Mouse (Mus musculus): ENCODE results near the gene Pex26. TPM values are rescaled to one million over a fixed set of nuclear protein-coding genes. Genes with fewer than 3 reads are reported as not detected.

The Pex26 gene
- total RNA-seq, 2 experiments from 2014 or later, result 13.4 TPM

DNA sequence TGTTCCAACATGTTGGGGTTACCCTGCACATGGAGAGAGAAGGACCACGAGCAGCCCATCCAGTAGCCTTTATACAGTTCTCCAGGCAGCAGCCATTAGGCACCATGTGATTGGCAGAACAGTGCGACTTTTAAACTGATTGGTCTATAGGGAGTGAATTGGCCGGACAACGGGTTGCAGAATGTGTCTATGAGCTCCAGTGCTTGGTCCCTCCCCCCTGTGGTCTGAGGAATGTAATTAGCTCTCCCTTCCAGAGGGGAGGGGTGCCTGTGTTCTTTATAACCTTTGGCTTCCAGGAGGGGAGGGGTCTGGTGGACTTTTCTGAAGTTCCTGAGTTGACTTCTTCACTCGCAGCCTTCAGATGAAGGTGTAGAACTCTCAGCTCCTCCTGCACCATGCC is 18.6 kb downstream of the Pex26 start:
- no peak for DNase-seq (ENCODE audit: low spot score in 2 of 2)

DNA sequence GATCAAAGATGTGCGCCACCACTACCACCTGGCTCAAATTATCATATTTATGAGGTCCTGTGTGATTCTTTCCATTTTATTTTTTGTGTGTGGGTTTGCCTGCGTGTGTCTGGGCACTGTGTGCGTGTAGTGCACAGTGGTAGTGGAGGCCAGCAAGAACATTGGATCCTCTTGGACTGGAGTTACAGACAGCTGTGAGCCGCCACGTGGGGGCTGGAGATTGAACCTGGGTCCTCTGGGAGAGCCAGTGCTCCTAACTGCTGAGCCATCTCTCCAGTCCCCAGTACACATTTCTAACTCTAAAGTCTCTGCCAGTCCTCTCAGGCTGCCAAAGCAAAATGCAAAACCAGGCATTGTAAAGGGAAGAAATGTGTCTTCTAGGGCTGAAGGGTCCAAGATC is 23.0 kb downstream of the Pex26 start:
- no peak for DNase-seq (ENCODE audit: low spot score in 2 of 2)

DNA sequence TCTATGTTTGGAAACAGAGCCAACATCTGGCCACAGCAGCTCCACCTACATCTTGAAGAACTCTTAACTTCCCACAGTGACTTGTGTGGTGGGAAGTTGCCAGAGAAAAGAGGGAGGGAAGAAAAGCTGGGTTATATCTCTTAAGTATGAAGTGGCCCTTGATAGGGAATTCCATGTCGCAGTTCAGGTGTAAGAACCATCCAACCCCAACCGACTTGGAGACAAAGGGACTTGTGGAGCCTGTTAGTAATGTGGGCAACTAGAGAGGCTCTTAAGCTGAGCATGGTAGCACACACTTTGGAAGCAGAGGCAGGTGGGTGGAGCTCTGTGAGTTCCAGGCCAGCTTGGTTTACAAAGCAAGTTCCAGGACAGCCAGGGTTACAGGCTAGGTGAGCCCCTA is 26.1 kb downstream of the Pex26 start:
- no peak for DNase-seq (ENCODE audit: low spot score in 2 of 2)

DNA sequence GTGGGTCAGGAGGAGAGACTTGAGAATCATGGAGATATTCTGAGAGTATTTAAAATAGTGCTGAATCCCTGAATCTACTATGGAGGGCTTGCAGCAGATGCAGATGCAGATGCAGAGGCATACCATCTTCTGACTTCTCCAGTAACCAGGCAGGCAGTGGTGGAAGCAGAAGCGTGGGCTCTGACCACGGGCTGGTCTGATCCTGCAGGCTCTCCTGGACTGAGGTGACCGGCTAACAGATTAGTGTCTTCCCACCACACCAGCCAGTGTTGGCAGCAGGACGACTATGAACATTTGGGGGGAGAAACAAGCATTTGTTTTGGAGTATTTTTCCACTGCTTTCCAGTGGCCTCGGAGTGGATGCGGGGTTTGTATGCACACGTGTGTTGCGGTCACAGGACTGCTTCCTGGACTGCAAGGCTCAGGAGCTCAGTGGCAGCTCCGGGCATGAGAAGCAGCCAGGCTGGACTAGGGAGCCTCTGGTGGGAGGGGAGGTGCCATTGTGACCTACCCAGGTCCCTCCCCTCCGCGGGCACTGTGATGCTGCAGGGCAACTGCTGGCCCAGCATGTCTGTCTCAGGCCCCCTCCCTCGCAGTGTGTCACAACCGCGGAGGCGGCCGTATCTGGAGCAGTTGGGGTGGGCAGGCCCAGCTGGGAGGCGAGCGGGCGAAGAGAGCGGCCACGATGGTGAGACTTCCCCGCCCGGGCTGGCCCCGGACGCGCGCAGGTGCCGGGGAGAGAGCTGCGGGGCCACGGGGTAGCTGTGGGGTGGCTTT is 26.9 kb downstream of the Pex26 start, which contains the start of gene Tuba8:
TSS of gene Tuba8 (plus strand) at position 548 of the 777 bp plus-strand sequence.
- DNase-seq (ENCODE audit: low spot score in 2 of 2), result peak in 1 of 2 experiments; percentile 40

DNA sequence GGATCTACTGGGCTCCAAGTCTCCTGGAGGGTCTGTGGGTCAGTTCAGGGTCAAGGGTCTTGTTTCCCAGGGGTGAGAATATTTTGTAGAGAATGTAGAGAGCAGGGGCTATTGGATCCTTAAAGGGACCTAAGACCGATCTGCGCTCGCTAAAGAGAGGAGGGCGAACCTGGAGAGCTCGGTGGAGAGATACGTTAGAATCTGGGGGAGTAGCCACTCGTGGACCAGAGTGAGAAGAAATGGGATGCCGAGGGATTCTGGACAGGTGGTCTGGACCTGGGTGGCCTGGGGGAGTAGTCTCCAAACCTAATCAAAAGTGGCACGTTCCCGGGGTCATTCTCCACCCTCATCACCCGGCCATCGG is 27.4 kb downstream of the Pex26 start:
- no peak for DNase-seq (ENCODE audit: low spot score in 2 of 2)

DNA sequence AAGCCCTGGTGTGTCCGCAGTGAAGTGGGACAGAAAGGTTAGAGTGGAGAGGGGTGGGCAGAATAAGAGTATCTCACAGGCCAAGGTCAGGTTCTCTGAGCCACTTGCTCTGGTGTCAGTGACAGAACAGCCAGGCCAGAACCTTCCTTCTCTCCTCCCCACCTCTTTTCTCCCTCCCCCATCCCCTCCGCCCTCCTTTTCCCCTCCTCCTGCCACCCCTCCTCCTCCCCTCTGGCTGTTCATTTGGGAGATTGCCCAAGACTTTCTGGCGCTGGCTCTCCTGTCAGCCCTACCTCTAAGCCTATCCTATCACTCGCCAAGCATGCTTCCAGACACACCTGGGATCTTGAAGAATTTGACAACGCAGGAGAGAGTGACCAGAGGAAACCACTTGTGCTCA is 28.3 kb downstream of the Pex26 start:
- DNase-seq (ENCODE audit: low spot score in 2 of 2), result no peak

DNA sequence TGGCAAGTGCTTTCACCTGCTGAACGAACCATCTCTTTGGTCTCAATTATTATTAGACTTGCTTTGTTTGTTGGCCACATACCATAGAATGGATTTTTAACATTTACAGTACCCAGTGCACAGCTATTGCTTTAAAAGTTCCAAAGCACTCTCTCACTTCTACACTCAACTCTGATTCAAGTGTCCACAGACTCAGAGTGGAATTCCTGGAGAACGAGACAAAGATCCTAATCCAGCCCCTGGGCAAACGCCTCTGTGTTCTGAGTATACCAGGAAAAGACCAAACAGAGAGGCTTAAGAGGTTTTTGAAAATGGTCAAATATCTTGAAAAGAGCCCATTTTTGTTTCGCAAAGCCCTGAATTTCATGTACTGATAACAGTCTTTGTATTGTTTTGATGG is 29.5 kb downstream of the Pex26 start:
- DNase-seq (ENCODE audit: low spot score in 2 of 2), result no peak

DNA sequence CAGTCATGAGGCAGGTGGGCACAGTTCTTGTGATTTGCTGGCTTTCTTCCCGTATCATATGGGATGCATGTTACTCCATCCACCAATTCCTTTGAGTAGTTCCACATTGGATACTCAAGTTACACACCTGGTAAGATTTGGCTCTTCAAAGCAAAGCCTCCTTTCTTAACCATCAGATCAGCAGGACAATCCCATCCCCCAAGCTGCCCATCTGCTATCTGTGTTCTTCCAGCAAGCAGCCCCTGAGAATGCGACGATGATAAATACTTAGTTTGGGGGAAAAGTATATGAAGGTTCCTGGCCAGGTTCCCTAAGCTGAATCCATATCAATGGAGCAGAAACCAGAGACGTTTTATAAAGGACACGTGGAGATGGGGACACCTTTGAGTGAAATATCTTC is 30.8 kb downstream of the Pex26 start:
- no peak for DNase-seq (ENCODE audit: low spot score in 2 of 2)

DNA sequence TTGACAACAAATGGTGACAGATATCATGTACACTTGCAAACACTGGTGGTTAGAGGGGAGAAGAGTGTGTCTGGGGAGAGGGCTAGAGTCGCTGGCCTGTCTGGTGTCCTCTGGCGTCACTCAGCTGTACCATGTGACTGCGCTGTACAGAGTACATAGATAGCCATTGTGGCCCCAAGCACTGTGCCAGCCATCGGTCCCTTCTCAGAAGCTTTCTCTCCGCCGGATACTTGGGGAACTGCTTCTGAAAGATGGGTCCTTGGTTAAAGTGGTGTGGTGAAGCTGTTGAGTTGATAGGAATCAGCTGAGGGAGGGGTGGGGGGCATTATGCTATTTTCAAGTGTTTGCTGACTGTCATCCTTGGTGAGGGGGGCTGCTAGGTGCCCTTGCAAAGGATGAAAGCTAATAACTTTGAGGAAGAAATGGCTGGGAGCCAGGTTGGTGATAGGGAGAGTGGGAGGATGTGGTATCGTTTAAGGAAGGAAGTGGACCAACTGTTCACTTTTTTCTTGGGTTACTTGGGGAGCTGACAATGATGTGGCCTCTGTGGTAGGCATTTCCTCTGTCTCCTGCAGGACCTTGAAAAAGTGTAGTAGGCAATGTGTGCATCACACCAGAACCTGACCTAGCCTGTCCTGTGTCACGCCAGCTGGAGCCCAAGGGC is 31.3 kb downstream of the Pex26 start:
- DNase-seq (ENCODE audit: low spot score in 2 of 2), result no peak

DNA sequence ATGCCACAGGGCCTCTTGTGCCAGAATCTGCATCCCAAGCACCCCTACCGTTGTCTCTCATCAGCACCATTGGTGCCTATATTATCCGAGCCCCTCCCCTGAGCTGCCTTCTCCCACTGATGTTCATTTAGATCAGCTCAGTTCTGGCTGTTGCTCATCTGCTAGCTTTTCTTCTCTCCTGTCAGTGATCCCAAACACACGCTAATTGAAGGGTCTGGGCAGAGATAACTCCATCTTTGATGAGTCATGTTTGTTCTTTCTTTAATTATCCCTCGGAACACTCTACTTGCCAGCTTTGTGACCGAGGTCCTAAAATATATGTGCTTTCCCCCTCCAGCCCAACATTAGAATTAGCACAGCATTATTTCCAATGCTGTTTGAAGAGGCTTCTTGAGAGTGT is 31.9 kb downstream of the Pex26 start:
- DNase-seq (ENCODE audit: low spot score in 2 of 2), result no peak

DNA sequence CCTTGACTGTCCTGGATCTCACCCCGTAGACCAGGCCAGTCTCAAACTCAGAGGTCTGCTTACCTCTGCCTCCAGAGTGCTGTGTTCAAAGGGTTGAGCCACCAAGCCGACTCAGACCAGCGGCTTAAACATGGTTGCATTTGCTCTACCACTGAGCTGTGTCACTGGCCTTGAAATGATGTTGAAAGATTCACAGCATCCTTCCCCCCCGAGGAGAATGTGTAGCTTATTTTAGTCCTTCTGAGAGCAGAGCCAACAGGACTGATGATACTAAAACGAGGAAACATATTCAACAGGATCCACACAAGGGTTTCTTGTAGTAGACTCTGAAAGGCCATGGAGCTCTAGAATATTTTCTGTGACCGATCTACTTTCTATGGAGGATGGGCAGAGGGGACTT is 32.4 kb downstream of the Pex26 start:
- DNase-seq (ENCODE audit: low spot score in 2 of 2), result no peak

DNA sequence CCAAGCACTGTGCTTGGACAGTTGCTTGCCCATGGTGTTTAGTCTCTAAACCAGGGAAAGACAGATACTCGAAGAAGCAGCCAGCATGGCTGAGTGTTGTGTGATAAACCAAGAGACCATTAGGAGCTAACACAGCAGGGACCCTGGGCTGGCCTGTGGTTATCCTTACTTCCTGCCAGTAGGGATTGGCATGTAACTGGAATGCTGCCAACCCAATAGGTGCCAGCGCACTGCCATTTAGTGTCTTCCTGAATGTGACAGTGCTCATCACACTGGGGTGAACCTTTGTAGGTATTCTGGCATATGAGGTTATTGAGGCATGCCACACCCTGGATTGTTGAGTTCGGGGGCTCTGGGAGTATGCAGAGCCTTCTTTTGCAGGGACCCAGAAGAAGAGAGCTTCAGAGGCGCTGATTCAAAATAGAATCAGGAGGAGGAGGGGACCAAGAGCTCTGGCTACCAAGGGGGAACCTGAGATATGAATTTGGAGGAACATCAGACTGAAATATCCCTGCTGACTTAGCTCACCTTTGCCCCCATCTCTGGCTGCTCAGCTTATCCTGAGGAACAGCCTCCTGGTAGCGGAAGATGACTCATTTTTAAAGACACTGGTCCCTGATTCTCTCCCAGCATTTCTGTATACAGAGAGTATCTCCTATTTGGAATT is 33.3 kb downstream of the Pex26 start:
- no peak for DNase-seq (ENCODE audit: low spot score in 2 of 2)

DNA sequence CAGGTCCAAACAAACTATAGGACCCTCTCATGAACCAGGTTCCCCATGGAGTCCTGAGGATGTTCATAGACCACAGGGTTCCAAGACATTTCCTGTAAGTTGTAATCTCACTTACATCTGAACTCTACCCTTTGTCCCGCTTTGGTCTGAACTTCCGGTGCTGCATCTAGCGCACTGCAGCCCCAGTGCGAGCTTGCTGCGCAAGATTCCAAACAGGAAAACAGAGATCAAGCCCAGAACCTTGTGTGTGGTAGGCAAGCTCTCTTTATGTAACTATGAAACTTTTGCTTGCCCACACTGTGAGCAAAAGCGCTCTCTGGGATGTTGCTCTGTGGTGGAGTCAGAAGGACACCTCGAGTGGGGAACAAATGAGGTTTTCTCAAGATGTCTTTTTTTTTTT is 34.5 kb downstream of the Pex26 start:
- no peak for DNase-seq (ENCODE audit: low spot score in 2 of 2)

DNA sequence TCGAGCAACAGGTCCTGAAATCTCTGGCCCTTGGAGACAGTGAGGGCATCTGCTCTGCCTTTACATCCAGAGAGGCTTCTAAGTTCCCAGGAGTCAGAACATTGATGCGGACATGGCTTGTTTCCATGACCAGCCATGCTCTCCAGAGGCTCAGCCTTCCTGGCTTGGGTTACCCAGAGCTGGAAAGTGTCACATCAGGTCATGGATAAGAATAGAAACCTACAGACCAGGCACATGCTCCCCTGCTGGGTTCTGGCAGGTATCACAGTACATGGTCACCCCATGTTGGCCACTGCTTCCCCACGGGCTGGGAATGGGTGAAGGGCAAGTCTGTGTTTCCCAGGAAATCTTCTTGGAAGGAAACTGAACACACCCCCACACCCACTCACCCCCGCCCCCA is 35.9 kb downstream of the Pex26 start:
- no peak for DNase-seq (ENCODE audit: low spot score in 2 of 2)

DNA sequence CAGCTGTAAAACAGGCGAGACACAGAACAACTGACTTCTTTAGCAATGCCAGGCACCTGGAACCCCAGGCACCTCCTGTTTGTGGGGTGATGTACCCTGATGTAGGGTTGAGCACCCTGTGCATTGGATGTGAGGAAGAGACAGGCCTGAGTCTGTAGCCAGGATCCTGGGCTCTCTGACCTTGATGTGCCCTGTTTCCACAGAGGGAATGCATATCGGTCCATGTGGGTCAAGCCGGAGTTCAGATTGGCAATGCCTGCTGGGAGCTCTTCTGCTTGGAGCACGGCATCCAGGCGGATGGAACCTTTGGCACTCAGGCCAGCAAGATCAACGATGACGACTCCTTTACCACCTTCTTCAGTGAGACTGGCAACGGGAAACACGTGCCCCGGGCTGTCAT is 36.7 kb downstream of the Pex26 start:
- DNase-seq (ENCODE audit: low spot score in 2 of 2), result no peak

DNA sequence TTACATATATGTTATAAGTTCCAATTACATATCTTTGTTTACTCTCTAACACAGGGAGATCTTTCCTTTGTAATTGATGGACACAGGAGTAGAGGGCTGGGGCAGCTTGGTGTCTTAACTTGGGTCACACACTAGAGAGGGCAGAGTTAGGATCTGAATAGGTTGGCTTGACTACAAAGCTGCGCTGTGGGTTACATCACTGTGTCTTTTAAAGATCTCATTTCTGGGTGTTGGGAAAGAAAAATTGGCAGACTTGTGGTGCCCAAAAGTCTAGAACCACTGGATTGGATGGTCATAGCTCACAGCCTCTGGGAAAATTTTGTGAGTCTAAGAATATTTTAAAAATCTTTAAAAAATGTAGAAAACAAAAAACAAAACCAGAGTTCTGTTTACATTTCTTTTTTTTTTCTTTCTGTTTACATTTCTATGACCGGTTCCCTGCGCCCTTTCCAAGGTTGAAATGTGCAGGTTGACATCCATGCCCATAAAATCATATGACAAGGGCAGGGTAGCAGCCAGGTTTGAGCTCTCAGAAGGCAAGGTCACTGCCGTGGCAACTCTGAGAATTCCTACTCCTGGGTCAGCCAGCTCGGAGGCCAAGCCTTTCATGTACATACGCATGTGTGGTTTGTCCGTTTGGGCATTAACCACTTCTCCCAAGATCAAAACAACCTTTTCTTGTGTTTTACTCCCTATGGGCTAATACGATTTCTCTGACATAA is 38.6 kb downstream of the Pex26 start:
- DNase-seq (ENCODE audit: low spot score in 2 of 2), result no peak

DNA sequence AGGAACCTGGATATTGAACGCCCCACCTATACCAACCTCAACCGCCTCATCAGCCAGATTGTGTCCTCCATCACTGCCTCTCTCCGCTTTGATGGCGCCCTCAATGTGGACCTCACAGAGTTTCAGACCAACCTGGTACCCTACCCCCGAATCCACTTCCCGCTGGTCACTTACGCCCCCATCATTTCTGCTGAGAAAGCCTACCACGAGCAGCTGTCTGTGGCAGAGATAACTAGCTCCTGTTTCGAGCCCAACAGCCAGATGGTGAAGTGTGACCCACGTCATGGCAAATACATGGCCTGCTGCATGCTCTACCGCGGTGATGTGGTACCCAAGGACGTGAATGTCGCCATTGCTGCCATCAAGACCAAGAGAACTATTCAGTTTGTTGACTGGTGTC is 39.5 kb downstream of the Pex26 start:
- DNase-seq (ENCODE audit: low spot score in 2 of 2), result no peak

DNA sequence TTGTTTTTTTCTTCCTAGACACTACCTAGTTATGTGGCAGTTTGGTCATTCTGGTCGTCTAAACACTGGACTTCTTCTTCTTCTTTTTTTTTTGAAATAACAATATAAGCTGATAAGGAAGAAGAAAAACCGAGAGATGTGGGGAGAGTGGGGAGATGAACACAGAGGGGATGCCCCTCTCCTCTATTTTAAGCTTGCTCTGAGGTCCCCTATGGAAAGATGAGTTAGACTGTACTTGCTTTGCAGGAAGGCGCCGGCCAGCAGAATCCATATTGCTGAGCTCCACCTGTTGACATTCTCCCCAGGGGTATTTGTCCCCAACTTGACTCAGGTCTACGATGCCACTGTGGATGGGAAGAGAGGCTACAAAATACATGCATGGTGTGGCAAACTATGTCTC is 40.6 kb downstream of the Pex26 start:
- no peak for DNase-seq (ENCODE audit: low spot score in 2 of 2)

DNA sequence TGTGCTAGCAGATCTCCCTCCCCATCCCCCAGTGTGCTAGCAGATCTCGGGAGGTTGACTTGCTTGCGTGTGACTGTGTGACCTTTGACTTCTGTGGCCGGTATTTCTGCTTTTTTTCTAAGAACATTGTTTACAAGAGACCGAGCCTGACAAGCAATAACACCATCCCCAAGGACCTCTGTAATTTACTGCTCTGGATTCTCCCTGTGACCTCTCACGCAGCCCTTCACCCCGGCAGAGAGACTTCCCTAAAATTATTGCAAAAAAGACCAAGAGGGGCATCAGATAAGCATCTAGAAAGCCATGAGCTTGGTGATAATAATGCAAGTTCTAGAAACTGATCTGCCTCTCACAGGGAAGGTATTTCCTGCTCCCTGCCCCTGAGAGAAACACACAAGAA is 41.5 kb downstream of the Pex26 start:
- no peak for DNase-seq (ENCODE audit: low spot score in 2 of 2)

DNA sequence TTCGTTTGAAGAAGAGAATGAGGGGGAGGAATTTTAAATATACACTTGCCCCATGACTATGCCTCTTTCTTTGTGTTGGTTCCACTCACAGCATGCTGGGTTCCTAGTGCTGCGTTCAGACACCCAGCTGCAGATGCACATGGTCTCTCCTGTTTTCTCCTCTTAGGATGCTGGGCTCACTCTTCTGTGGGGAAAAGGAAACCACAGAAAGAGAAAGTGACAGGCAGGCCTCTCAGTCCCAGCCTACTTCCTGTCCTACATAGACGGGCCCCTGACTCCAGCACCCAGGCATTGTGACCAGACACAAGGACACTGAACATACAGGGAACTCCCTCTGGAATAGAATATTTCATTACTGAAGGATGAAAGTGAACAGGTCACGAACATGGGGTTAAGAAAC is 42.6 kb downstream of the Pex26 start:
- no peak for DNase-seq (ENCODE audit: low spot score in 2 of 2)

DNA sequence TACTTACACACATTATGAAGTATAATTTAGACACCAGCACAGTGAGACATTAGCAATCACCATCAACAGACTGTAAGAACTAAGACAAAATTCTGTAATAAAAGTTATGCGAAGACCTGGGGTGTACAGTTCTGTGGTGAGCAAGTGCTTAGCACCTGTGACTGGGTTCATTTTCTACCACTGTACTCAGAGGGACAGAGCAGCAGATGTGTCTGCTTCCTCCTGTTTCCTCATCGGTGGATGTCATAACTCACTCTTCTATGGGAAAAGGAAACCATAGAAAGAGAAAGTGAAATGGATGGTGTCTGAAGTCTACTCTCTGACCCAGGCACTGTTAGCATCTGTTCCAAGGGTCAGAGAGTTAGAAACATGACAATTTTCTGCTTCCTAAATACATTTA is 43.3 kb downstream of the Pex26 start:
- DNase-seq (ENCODE audit: low spot score in 2 of 2), result no peak

DNA sequence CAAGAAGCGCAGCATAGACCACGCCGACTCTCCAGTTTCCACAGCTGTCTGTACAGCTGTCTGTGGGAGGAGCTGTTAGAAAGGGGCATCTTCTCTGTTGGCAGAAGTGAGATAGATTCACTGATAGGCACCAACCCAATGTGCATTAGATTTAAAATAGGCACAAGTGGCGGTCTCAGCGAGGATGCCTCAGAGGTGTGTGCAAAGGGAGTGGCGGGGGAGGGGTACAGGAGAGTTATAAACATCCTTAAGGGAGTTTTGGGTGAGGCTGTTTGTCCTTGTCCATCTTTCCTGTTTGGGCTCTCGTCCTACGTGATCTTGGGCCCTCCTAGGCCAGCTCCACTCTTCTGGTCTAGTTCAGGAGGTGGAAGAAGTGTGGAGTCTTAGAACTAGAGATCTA is 45.0 kb downstream of the Pex26 start:
- no peak for DNase-seq (ENCODE audit: low spot score in 2 of 2)

Data from adrenal gland, postnatal 4 days (tissue).